In genomic region chr19:29112662-29113061, GRCm38 (mm10) we compare ENCODE assay signal across 9 mouse cellular contexts. TPM values are rescaled to one million over a fixed set of nuclear protein-coding genes. Genes with fewer than 3 reads are reported as not detected.
DNase-seq lines count a peak whose midpoint lies in the region; TF ChIP-seq lines count a peak whose summit lies in the region.
"Had no signal": no experiment of that assay in that cellular context is flagged by ENCODE, and none has a peak within 500 bp of the region (broad histone marks: within the 10 kb centered on the region; RNA-seq: fewer than 3 reads in every experiment).

No protein-coding gene starts in this region.

- peak; percentile 98 for DNase-seq in heart, adult 11 months
- DNase-seq in heart, postnatal 4 days = no peak
- DNase-seq in adrenal gland, adult 2 months = peak; percentile 81
- DNase-seq in heart, adult 9 months (ENCODE audit: low spot score in 2 of 2) = peak; percentile 78
- peak; percentile 63 for DNase-seq in lung, adult 2 months
- DNase-seq in right cerebral cortex, adult 2 months (ENCODE audit: low spot score in 2 of 2) = no peak
- no peak for DNase-seq in cerebellum, adult 18-20 months
- DNase-seq in left cerebral cortex, postnatal 4 days = no peak
- DNase-seq: spleen, adult 18-20 months had no signal

- TF ChIP-seq POLR2A in lung, adult 2 months (IDR thresholded peaks at IDR 0.05; ENCODE audit: borderline replicate concordance, extremely low read depth, low read depth, low read length) = peak; percentile 28; the same call in 1 of the 2 replicates

- H3K4me3 ChIP-seq in lung, adult 2 months (replicated peaks; ENCODE audit: extremely low read depth, low read depth, low read length) = peak overlapping the region; percentile 0

- intact Hi-C loops in left cerebral cortex, postnatal 4 days (cut with DNase I) = no loop called here

- 0 out of 2 replicates have a peak, but pooled peaks have one; percentile 36 for TF ChIP-seq CTCF in lung, adult 2 months (IDR thresholded peaks at IDR 0.05; ENCODE audit: insufficient read depth, low read length)

- H3K4me1 ChIP-seq in lung, adult 2 months (ENCODE audit: control insufficient read depth, insufficient read depth, low read length) = peaks cover 6% of the 10 kb centered on the region

- 49% methylated on average over 8 of the region's 8 CpGs for WGBS in lung, adult 2 months

RNA-seq across cellular contexts. Expression of gene Rcl1, which starts 11.5 kb away (rescaled TPM):
- total RNA-seq in heart, postnatal 4 days (2021) = 1 to 10 TPM; 7.5 to 7.7 TPM
- 10 to 100 TPM; 25.6 to 26.9 TPM for total RNA-seq in adrenal gland, adult 2 months (2021)
- polyA plus RNA-seq in adrenal gland, adult 2 months (2012; rRNA removed) = 47.5 and 51.4 TPM in 2 replicates
- polyA plus RNA-seq in lung, adult 2 months (2012; rRNA removed) = 12.3 and 14.1 TPM in 2 replicates
- total RNA-seq in left cerebral cortex, postnatal 4 days (2021) = 10 to 100 TPM; 18.1 to 18.3 TPM

Comparison
In these comparisons a context has a peak if more than half of its experiments do, and no peak if none do; other contexts are left out.
1. DNase-seq: peak in heart, adult 11 months (single experiment), adrenal gland, adult 2 months (single experiment), heart, adult 9 months (2 of 2) and lung, adult 2 months (single experiment); none in heart, postnatal 4 days (single experiment), right cerebral cortex, adult 2 months (0 of 2), cerebellum, adult 18-20 months (0 of 2) and left cerebral cortex, postnatal 4 days (single experiment).